Mouse (Mus musculus) liver, adult 2 months (tissue): Measurements from ENCODE around the gene Tekt3.

ENCODE experiments used
- CTCF ChIP-seq: fragments of 200-500 bp; IDR thresholded peaks from 2 replicates; pipeline ENCODE4 v1.5.1; 2011; ENCODE audit warnings: low read depth, low read length, control low read depth
- POLR2A ChIP-seq: fragments of 200-500 bp; IDR thresholded peaks from 2 replicates; pipeline ENCODE4 v1.6.1; 2011; ENCODE audit warnings: low read length, control low read depth; ENCODE audit not compliant: insufficient read depth; ENCODE audit errors: extremely low read depth

GRCm38 (mm10) chr11:63017327-63018082 is 43.9 kb upstream of the Tekt3 start:
- TF ChIP-seq CTCF (no peak), POLR2A (no peak)
